Mouse (Mus musculus): Measurements from ENCODE around the gene Sdr39u1.

DNA sequence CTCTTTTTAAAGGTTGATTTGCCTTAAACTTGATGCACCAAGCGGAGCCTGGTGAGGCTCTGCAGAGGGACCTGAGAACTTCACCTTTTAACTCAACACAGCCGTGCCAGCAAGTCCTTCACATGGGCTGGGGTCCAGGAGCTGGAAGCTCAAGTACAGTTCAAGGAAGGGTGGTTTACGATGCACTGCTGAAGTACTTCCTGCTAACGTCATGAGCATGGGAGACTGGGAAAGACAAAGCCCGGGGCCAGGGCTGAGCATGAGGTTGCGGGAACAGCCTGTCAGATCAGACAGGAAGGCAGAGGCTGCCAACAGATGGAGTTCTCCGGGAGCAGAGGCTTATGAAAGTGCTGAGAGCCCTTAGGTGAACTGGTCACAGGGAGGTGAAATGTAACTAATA is 33.5 kb upstream of the Sdr39u1 start:
- TF ChIP-seq POLR2A (IDR thresholded peaks at IDR 0.05; ENCODE audit: insufficient read depth, low read length) (no peak), CTCF (IDR thresholded peaks at IDR 0.05; ENCODE audit: low read depth, low read length) (no peak)
